Mouse (Mus musculus): ENCODE results near the gene Meox1.

Meox1 gene

GRCm38 (mm10) chr11:101855950-101856712, 38.0 kb downstream of the Meox1 start:
- no peak for DNase-seq (ENCODE audit: low spot score in 2 of 2)

GRCm38 (mm10) chr11:101851042-101851441, 43.1 kb downstream of the Meox1 start:
- DNase-seq (ENCODE audit: low spot score in 2 of 2), result no peak

DNA sequence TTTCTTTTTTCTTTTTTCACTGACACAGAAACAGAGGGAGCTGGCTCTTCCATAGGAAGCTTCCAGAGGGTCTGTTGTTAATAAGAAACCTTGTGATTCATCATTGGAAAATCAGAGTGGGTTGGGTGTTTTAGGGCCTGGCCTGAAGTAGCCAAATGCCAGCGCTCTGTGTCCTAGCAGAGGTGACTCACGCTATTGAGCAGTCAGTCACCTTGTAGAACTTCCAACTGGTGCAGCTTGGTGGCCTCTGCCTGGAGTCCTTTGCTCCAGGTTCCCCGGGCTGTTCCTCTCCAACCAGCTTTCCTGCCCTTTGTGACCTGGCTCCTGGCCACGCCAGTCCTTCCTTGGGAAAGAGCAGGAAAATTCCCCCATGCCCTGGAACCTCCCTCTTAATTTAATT, 44.9 kb downstream of the Meox1 start:
- no peak for DNase-seq (ENCODE audit: low spot score in 2 of 2)

DNA sequence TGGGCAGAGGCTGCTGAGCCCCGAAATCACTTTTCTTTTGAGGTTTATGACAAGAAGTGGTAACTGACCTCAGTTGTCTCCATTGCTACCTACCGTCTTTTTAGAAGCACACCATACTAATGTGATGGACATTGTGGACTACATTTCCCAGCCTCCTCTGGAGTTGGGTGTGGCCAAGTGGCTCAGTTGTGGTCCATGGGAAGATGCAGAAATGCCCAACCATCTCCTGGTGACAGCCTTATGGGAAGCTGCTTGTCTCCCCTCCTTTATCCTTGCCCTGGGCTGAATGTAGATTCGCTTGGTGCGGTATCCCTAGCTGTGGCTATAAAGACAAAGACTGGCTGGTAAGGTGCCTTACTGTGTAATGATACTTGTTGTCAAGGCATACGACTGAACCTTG, 46.7 kb downstream of the Meox1 start:
- no peak for DNase-seq (ENCODE audit: low spot score in 2 of 2)

GRCm38 (mm10) chr11:101842773-101843163, 51.4 kb downstream of the Meox1 start:
- DNase-seq (ENCODE audit: low spot score in 2 of 2), result no peak

GRCm38 (mm10) chr11:101841998-101842772, 52.0 kb downstream of the Meox1 start:
- DNase-seq (ENCODE audit: low spot score in 2 of 2), result no peak

DNA sequence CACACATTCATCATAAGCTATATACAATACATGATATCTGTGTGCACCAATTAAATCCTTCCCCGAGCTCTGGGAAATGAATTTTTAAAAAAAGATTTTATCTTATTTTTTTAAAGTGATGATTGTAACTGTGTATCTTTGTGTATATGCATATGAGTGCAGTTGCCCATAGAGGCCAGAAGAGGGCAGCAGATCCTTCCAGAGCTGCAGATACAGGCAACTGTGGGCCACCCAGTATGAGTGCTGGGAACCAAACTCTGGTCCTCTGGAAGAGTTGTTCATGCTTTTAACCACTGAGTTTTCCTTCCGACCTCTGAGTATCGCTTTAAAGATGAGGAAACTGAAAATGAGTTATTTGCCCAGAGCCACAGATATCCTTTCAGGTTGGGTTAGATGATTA, 53.8 kb downstream of the Meox1 start:
- DNase-seq (ENCODE audit: low spot score in 2 of 2), result no peak

GRCm38 (mm10) chr11:101839426-101839825, 54.7 kb downstream of the Meox1 start:
- no peak for DNase-seq (ENCODE audit: low spot score in 2 of 2)

GRCm38 (mm10) chr11:101832001-101832400, 62.2 kb downstream of the Meox1 start:
- no peak for DNase-seq (ENCODE audit: low spot score in 2 of 2)

GRCm38 (mm10) chr11:101830616-101831015, 63.6 kb downstream of the Meox1 start:
- no peak for DNase-seq (ENCODE audit: low spot score in 2 of 2)

DNA sequence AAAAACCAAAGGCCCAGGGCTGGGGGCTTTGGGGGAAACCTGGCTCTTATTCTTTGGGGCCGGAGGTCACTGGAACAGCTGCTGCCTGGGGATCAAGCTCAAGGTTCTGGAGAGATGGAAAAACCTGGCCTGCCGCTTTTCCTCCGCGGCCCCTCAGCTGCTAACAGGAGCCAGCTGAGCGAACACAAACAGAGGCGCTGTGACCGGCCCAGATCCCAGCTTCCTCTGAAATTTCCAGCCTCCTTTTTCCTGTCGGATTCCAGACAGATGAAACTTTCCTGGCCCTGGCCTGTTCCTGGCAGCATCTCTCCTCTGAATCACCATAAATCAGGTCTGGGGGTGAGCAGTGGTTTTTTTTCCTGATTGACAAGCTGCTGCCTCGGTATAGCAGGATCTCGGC, 64.1 kb downstream of the Meox1 start:
- DNase-seq (ENCODE audit: low spot score in 2 of 2), result no peak

DNA sequence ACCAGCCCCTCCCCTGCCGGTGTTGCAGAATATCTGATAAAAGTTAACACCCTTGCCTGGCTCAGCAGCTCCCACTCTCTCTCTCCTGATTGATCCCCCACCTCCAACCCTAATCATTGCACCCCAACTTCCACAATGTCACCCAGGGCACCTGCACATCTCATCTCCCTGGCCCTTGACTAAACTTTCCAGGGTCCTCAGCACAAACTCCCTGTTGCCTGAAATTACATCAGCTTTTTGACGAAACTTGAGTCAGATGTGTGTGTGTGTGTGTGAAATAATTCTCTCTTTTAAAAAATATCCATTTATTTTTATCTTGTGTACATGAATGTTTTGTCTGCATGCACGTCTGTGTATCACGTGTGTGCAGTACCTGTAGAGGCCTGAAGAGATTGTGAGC, 65.5 kb downstream of the Meox1 start:
- DNase-seq (ENCODE audit: low spot score in 2 of 2), result no peak
